Mouse (Mus musculus) bone marrow, adult 2 months (tissue): ENCODE measurements around the gene Ric8a.

Experiments
- CTCF ChIP-seq: fragments of 200-500 bp; IDR thresholded peaks from 2 replicates; pipeline ENCODE4 v1.5.1; 2011; ENCODE audit warnings: low read length, control low read depth; ENCODE audit not compliant: control insufficient read depth, insufficient read depth
- POLR2A ChIP-seq: fragments of 200-500 bp; IDR thresholded peaks from 2 replicates; pipeline ENCODE4 v1.6.1; 2011; ENCODE audit warnings: low read depth, mild to moderate bottlenecking, control low read depth, low read length, borderline replicate concordance; ENCODE audit not compliant: control insufficient read depth

DNA sequence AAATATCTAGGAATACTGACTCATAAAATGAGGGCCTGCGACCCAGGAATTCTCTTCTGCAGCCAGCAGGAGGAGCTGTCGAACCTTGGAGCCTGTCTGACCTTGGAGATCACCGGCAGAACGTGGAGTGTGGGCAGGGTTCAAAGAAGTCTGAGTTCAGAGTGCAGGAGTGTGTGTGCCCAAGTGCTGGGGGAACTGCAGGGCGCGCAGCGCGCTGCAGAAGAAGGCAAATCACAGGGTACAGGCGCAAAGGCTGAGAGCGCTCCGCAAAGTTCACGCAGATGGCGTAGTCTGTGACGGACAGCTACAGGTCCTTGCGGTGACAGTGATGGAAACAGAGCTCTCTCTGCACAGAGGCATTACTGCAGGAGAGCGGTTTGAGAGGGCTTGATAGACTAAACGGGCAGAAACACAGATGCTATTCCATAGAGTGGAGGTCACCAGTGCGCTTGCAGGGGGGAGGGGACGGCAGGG is 51.9 kb downstream of the Ric8a start:
- TF ChIP-seq CTCF (peak; percentile 89), POLR2A (no peak)
